Mouse (Mus musculus): Measurements from ENCODE around the gene Susd1. TPM values are rescaled to one million over a fixed set of nuclear protein-coding genes. Genes with fewer than 3 reads are reported as not detected.

Susd1 gene
- total and polyA plus RNA-seq, 3 experiments, result 1.6 to 6.1 (median 4.1) TPM

DNA sequence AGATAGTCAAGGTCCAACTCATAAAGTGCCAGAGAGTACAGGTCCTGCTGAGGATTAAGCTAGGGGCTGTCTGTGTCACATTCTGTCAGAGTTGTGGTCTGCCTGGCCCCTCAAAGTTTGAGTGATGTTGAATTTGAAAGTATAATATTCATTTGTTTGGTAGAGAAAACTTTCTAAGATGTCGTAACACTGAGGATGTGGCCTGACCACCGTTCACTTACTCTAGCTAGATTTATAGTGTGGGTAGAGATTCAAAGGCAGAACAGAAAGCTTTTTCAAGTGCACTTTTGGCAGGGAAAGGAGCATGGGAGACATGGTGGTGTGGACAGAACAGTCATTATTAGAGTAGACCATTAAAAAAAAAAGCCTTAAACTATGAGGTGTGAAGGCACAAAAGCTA lies 42.9 kb downstream of the Susd1 start:
- no peaks in the 10 kb centered on the region for H3K9me3 ChIP-seq (replicated peaks; ENCODE audit: low read length)
- DNase-seq (ENCODE audit: extremely low read depth), result no peak
- no peaks in the 10 kb centered on the region for H3K27me3 ChIP-seq (replicated peaks)
- no peaks in the 10 kb centered on the region for H3K79me2 ChIP-seq (replicated peaks; ENCODE audit: control insufficient read depth, extremely low read depth, insufficient read depth, poor library complexity, severe bottlenecking)
- H3K27ac ChIP-seq (ENCODE audit: insufficient read depth, low read depth), result no peak overlapping the region
- no peak overlapping the region for H3K9ac ChIP-seq (ENCODE audit: insufficient read depth, low read depth)
- no peaks in the 10 kb centered on the region for H3K36me3 ChIP-seq (replicated peaks in 1 of 2; ENCODE audit: control insufficient read depth in 1 of 2, insufficient read depth in 1 of 2, low read length in 1 of 2)
- dilution Hi-C loops (cut with MboI; ENCODE audit: extremely low pct_ligation_motif_present, extremely low pct_unique_long_range_greater_than_20kb, low sequenced_read_pairs) (no loop called here), in situ Hi-C loops (cut with MboI; ENCODE audit: low pct_ligation_motif_present, low pct_unique_long_range_greater_than_20kb, low sequenced_read_pairs) (no loop called here)
- H3K4me2 ChIP-seq (ENCODE audit: insufficient read depth, low read depth, poor library complexity, severe bottlenecking), result no peak overlapping the region
- H3K4me3 ChIP-seq (replicated peaks in 1 of 3; ENCODE audit: low read depth in 2 of 3, low read length in 2 of 3, poor library complexity in 1 of 3), result no peak overlapping the region
- H3K4me1 ChIP-seq (ENCODE audit: control insufficient read depth in 1 of 2, insufficient read depth in 2 of 2), result no peaks in the 10 kb centered on the region
- TF ChIP-seq JUND (conservative IDR thresholded peaks at IDR 0.05; ENCODE audit: low read depth, low read length), result no peak
- TF ChIP-seq MEF2A (IDR thresholded peaks at IDR 0.05; ENCODE audit: borderline replicate concordance, low read depth, low read length), result no peak
- no peak for TF ChIP-seq POLR2AphosphoS2 (IDR thresholded peaks at IDR 0.05; ENCODE audit: low read depth, low read length)
- TF ChIP-seq CHD2 (IDR thresholded peaks at IDR 0.05; ENCODE audit: low read length), result no peak
- TF ChIP-seq ZNF384 (IDR thresholded peaks at IDR 0.05; ENCODE audit: low read depth, low read length), result no peak
- TF ChIP-seq CTCF (conservative IDR thresholded peaks at IDR 0.05 in 1 of 2, IDR thresholded peaks at IDR 0.05 in 1 of 2; ENCODE audit: low read depth in 2 of 2, low read length in 2 of 2), result no peak
- no peak for TF ChIP-seq MAX (IDR thresholded peaks at IDR 0.05; ENCODE audit: low read length)
- TF ChIP-seq ZKSCAN1 (IDR thresholded peaks at IDR 0.05; ENCODE audit: borderline replicate concordance, low read depth, low read length), result no peak
- no peak for TF ChIP-seq ZC3H11A (IDR thresholded peaks at IDR 0.05; ENCODE audit: low read depth, low read length)

DNA sequence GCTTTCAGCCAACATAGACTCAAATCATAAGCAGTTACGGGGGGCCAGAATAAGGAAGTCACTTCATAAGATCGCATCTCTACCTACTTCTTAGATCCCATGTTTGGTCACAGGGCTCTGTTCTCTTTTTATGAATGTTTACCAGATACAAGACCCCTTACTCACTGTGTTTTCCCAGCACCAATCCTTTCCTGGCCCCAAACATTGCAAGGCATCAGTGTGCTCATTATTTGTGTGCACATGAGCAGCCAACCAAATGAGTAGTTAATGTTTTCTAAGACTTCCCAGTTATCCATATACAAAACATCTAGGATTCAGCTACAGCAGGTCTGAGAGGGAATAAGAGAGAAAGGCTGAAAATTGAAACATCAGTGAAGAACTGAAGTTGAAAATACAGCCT lies 44.3 kb downstream of the Susd1 start:
- H3K27me3 ChIP-seq (replicated peaks), result no peaks in the 10 kb centered on the region
- no peaks in the 10 kb centered on the region for H3K4me1 ChIP-seq (ENCODE audit: control insufficient read depth in 1 of 2, insufficient read depth in 2 of 2)
- no peak for DNase-seq (ENCODE audit: extremely low read depth)
- H3K27ac ChIP-seq (ENCODE audit: insufficient read depth, low read depth), result no peak overlapping the region
- no peaks in the 10 kb centered on the region for H3K79me2 ChIP-seq (replicated peaks; ENCODE audit: control insufficient read depth, extremely low read depth, insufficient read depth, poor library complexity, severe bottlenecking)
- dilution Hi-C loops (cut with MboI; ENCODE audit: extremely low pct_ligation_motif_present, extremely low pct_unique_long_range_greater_than_20kb, low sequenced_read_pairs) (no loop called here), in situ Hi-C loops (cut with MboI; ENCODE audit: low pct_ligation_motif_present, low pct_unique_long_range_greater_than_20kb, low sequenced_read_pairs) (no loop called here)
- H3K9ac ChIP-seq (ENCODE audit: insufficient read depth, low read depth), result no peak overlapping the region
- H3K4me3 ChIP-seq (replicated peaks in 1 of 3; ENCODE audit: low read depth in 2 of 3, low read length in 2 of 3, poor library complexity in 1 of 3), result no peak overlapping the region
- H3K9me3 ChIP-seq (replicated peaks; ENCODE audit: low read length), result no peaks in the 10 kb centered on the region
- H3K36me3 ChIP-seq (replicated peaks in 1 of 2; ENCODE audit: control insufficient read depth in 1 of 2, insufficient read depth in 1 of 2, low read length in 1 of 2), result no peaks in the 10 kb centered on the region
- H3K4me2 ChIP-seq (ENCODE audit: insufficient read depth, low read depth, poor library complexity, severe bottlenecking), result no peak overlapping the region
- no peak for TF ChIP-seq MAFK (IDR thresholded peaks at IDR 0.05; ENCODE audit: insufficient replicate concordance, low read length)
- TF ChIP-seq CHD1 (IDR thresholded peaks at IDR 0.05; ENCODE audit: low read depth, low read length), result no peak
- TF ChIP-seq HCFC1 (IDR thresholded peaks at IDR 0.05; ENCODE audit: low read depth, low read length), result no peak
- TF ChIP-seq KAT2A (IDR thresholded peaks at IDR 0.05; ENCODE audit: insufficient replicate concordance, low read length), result no peak
- TF ChIP-seq TBP (conservative IDR thresholded peaks at IDR 0.05; ENCODE audit: low read depth, low read length), result no peak

DNA sequence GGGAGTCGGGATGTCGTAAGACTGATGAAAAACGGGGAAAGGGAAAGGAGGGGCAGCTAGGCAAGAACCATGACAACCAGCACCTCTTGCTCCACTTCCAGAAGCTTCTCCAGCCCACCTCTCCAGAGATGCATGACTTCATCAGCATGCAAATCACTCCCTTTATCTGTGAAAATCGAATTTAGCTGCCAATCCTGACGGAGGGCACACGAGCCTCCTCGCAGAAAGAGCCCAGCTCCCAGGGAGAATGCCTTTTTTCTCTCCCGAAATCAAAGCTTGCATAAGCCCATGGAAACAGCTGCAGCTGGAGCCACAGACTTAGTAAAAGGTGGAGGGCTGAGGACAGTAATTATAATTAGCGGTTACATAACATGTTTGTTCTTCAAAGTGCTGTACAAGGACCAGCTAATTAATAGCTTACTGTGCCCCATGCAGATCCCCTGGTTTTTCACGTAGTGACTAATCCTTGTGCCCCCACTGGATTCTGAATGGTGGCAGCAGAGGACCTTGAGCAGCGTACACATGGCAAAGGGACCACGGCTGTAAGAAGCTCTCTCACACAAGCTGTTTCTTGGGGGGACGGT lies 49.9 kb downstream of the Susd1 start:
- TF ChIP-seq CHD1 (IDR thresholded peaks at IDR 0.05; ENCODE audit: low read depth, low read length), result no peak
- TF ChIP-seq MAZ (IDR thresholded peaks at IDR 0.05; ENCODE audit: low read depth, low read length), result no peak
- TF ChIP-seq MEF2A (IDR thresholded peaks at IDR 0.05; ENCODE audit: borderline replicate concordance, low read depth, low read length), result no peak
- H3K4me3 ChIP-seq (replicated peaks in 1 of 3; ENCODE audit: low read depth in 2 of 3, low read length in 2 of 3, poor library complexity in 1 of 3), result no peak overlapping the region
- H3K27me3 ChIP-seq (replicated peaks), result no peaks in the 10 kb centered on the region
- no peaks in the 10 kb centered on the region for H3K79me2 ChIP-seq (replicated peaks; ENCODE audit: control insufficient read depth, extremely low read depth, insufficient read depth, poor library complexity, severe bottlenecking)
- H3K9ac ChIP-seq (ENCODE audit: insufficient read depth, low read depth), result no peak overlapping the region
- no peak overlapping the region for H3K27ac ChIP-seq (ENCODE audit: insufficient read depth, low read depth)
- dilution Hi-C loops (cut with MboI; ENCODE audit: extremely low pct_ligation_motif_present, extremely low pct_unique_long_range_greater_than_20kb, low sequenced_read_pairs), result no loop called here
- no peaks in the 10 kb centered on the region for H3K36me3 ChIP-seq (replicated peaks in 1 of 2; ENCODE audit: control insufficient read depth in 1 of 2, insufficient read depth in 1 of 2, low read length in 1 of 2)
- in situ Hi-C loops (cut with MboI; ENCODE audit: low pct_ligation_motif_present, low pct_unique_long_range_greater_than_20kb, low sequenced_read_pairs), result no loop called here
- H3K4me1 ChIP-seq (ENCODE audit: control insufficient read depth in 1 of 2, insufficient read depth in 2 of 2), result peaks cover 2 to 10% of the 10 kb centered on the region in 2 experiments; a peak in 2 of 4 replicates
- H3K9me3 ChIP-seq (replicated peaks; ENCODE audit: low read length), result no peaks in the 10 kb centered on the region
- no peak overlapping the region for H3K4me2 ChIP-seq (ENCODE audit: insufficient read depth, low read depth, poor library complexity, severe bottlenecking)
- DNase-seq (ENCODE audit: extremely low read depth), result no peak
